Mouse (Mus musculus): Measurements from ENCODE around the gene Chchd6.

Chchd6 gene

DNA sequence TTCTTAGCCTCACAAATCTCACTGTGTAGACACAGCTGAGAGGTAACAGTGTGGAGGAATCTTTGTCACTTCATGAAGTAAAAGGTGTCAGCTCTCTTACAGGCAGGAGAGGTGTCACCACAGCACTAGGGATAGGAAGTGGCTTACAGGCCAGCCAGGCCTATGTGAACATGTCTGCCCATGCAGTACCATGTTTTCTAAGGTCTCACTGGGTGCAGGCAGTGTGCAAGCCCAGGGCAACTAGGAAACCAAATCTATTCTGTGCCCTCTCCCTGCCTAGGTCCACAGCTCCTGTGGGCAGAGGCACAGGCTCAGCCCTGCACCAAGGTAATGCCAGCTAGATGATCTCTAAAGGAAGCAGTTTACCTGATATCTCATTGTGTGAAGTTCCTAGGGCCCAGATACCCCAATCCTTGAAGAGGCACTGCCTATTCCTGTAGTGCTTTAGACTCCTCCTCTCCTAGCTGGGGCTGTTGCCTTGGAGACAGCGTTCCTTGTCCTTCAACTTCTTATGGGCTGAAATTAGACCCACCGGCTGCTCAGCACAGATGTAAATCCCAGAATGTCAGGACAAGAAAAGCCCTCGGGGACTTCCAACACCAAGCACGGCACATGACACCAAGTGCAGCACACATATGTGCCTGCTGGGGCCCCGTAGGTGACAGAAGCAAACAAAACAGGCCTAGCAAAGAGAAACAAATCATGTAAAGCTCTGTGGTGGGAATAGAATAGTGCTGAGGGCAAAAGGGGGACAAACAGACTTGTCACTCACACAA lies 10.6 kb downstream of the Chchd6 start:
- no peak for DNase-seq

- DNase-seq = no peak
These were observed 12.3 kb downstream of the Chchd6 start for GRCm38 (mm10) chr6:89583170-89583569.

GRCm38 (mm10) chr6:89574641-89575040 lies 20.8 kb downstream of the Chchd6 start:
- no peak for DNase-seq

- DNase-seq = no peak
These were observed 21.7 kb downstream of the Chchd6 start for GRCm38 (mm10) chr6:89573768-89574167.

DNA sequence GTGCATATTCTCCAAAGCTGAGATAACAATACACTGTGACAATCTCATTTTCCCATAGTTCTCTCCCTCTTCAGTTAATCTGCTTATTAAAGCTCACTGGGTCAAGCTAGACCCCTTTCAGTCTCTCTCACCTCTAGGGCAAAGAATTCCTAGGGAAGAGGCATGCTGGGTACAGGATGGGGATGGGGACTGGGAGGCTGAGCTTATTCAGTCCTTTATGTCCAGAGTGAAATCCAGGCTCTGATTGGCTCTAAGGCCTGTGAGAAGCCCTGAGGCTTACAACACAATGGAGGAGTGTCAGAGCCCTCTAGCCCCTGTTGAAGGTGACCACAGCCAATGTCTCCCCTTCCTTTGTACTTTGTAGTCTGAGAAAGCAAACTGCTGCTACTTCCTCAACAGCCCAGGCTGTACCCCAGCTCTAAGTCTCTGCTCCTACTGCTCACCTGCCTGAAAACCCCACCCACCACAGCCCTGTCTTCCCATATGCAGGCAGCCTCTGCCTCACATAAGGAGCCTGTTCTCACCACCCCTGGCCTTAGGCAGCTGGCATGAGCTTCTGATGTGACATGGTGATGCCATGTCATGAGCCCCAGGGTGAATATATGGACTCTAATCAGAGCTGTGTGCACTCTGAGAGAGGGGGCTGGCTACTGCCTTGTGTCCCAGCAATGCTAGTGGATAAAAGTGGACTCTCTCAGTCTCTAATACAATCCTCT lies 22.4 kb downstream of the Chchd6 start:
- DNase-seq = no peak

- DNase-seq = no peak
These were observed 26.1 kb downstream of the Chchd6 start for GRCm38 (mm10) chr6:89569370-89569769.

- DNase-seq = no peak
These were observed 28.7 kb downstream of the Chchd6 start for GRCm38 (mm10) chr6:89566740-89567139.

- DNase-seq = no peak
These were observed 32.1 kb downstream of the Chchd6 start for GRCm38 (mm10) chr6:89563381-89563780.

GRCm38 (mm10) chr6:89560826-89561225 lies 34.6 kb downstream of the Chchd6 start:
- no peak for DNase-seq

DNA sequence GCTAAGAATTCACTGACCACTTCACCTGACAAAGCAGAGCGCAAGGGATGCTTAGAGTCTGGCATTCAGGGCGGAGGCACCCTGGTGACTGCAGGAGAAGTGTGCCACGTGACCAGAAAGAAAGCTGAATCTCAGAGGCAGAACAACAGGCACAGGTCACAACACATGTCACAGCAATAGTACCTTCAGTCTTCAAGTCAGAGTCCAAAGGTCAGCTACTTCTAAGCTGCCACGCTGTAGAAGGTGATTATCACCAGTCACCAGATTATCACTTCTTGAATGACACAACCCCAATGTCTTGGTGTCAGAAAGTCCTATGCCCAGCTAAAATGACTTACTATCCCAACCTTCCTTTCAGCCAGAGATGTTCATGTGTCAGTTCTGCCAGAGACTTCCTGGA lies 37.8 kb downstream of the Chchd6 start:
- no peak for DNase-seq

- no peak for DNase-seq
These were observed 38.9 kb downstream of the Chchd6 start for GRCm38 (mm10) chr6:89556566-89556965.

DNA sequence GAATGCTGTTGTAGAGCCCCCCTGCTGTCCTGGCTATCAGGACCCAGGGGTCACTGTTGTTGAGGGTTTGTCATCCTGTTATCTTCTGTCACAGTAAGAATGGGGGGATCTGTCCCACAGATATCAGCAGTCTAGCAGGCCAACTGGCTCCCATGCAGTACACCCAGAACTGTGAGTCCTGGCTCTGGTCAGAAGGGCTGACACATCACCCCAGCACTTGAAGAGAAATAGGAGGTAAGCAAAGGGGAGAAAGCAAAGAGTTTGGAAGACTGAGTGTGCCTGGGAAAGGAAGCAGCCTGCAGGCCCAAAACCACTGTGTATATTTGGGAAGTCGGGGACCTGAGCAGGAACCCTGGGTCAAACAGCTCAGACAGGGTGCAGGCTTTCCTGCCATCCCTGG lies 39.5 kb downstream of the Chchd6 start:
- no peak for DNase-seq

GRCm38 (mm10) chr6:89554029-89554428 lies 41.4 kb downstream of the Chchd6 start:
- DNase-seq = no peak

GRCm38 (mm10) chr6:89553012-89553704 lies 42.3 kb downstream of the Chchd6 start:
- DNase-seq = peak; percentile 67

- DNase-seq = no peak
These were observed 43.0 kb downstream of the Chchd6 start for GRCm38 (mm10) chr6:89552321-89553011.

DNA sequence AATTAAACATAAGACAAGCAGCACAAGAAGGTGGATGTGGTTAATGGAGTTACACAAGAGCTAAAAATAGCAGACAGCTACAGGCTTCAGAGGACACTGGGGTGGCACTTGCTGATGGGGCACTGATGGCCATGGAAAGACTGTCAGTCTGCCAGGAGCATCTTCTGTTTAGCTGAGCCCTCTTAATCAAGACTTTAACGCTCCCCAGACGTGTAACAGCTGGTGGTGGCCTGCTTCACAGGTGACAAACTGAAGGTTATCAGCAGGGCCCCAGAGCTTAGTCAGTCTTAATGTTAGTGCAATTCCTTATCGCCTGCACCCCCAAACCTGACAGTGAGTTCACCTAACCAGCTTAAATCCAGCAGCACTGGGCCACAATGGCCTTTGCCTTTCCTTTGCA lies 46.3 kb downstream of the Chchd6 start:
- no peak for DNase-seq

DNA sequence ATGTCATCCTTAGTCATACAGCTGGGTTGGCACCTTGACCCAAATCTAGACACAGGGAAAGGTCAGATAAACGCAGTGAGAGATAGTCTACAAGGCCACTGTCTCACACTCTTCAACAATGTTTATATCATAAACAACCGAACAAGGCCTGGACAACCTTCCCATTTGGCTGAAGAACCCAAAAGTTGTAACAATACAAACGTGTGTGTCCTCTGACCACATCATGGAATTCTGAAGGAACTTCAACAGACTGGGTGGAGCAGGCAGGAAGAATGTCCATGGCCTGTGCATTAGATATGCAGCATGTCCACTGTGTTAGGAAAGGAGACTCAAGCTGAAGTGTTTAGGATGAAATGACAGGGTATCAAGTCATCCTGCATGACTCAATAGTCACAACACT lies 47.5 kb downstream of the Chchd6 start:
- no peak for DNase-seq

- no peak for DNase-seq
These were observed 57.2 kb downstream of the Chchd6 start for GRCm38 (mm10) chr6:89538102-89538751.

DNA sequence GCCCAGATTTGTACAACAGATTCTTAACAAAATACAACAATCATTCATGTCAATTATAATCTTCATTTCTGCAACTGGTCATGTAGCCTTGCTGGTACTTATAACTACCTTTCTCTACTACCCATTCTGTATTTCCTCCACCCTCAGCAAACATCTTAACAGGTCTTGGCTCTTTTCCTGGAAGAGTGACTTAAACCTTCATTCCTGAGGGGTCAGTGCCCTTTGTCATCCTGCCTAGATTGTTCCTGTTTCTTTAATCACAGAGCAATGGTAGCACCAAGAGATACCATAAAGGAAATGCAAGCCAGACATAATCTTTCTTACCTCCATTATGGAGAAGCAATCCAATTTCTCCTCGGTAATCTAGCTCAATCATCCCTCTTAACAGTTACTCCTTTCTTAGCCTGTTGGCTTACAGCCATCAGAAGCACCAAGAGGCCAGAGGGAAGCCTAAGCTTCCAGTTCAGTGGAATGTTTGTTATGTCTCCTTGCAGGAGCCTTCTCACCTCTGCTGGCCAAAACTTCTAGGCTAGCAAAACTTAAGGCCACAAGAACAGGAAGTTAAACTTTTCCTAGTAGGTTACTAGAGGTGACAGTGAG lies 59.7 kb downstream of the Chchd6 start:
- DNase-seq = no peak

DNA sequence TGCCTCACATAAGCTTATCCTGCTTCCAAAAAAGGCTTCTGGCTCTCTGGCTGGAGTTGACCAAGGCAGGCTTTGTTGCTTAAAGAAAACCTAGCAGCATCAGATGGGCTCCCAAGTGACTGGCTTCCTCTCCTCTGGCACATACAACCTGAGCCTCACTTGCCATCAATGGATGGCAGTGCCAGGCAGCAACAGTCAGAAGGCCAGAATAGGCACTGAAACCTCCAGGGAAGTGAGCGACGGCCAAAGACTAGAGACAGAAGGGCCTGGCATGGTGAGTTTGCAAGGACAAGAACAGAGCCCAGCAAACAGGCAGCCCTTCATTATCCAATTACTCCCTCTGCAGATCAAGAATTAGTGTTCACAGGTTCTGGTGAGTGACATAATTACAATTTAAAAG lies 70.7 kb downstream of the Chchd6 start:
- no peak for DNase-seq

GRCm38 (mm10) chr6:89510154-89510553 lies 85.3 kb downstream of the Chchd6 start:
- no peak for DNase-seq

GRCm38 (mm10) chr6:89508725-89509124 lies 86.7 kb downstream of the Chchd6 start:
- no peak for DNase-seq
